Mouse (Mus musculus) forebrain, embryonic 13.5 days (tissue): ENCODE measurements at regions not wholly inside any gene's neighbourhood (a gene's known extent, or its start where the extent isn't known, plus 50 kb on each side); places are given as distances from the start of the nearest gene placed in this dataset.

ENCODE experiments used
- ATAC-seq: fragments of 200-750 bp; cut with Nextera tagmentation; 2 replicates; pipeline ENCODE4 v1.8.0; 2017
- H3K27ac ChIP-seq: fragments of 300-500 bp; sonication (generic); 2 replicates; pipeline ENCODE4 v1.5.1; 2015; ENCODE audit warnings: inconsistent platforms, mild to moderate bottlenecking, moderate library complexity
- H3K27me3 ChIP-seq: fragments of 300-500 bp; sonication (generic); 2 replicates; pipeline ENCODE4 v1.6.1; 2015; ENCODE audit warnings: mild to moderate bottlenecking, inconsistent platforms
- H3K36me3 ChIP-seq: fragments of 300-500 bp; sonication (generic); 2 replicates; pipeline ENCODE4 v1.6.1; 2015; ENCODE audit warnings: mild to moderate bottlenecking, inconsistent platforms; ENCODE audit not compliant: poor library complexity, severe bottlenecking
- H3K4me1 ChIP-seq: fragments of 300-500 bp; sonication (generic); 2 replicates; pipeline ENCODE4 v1.6.1; 2015; ENCODE audit warnings: inconsistent platforms
- H3K4me2 ChIP-seq: fragments of 300-500 bp; sonication (generic); 2 replicates; pipeline ENCODE4 v1.6.1; 2015; ENCODE audit warnings: inconsistent platforms, mild to moderate bottlenecking, moderate library complexity
- H3K4me3 ChIP-seq: fragments of 300-500 bp; sonication (generic); 2 replicates; pipeline ENCODE4 v1.5.1; 2015; ENCODE audit warnings: mild to moderate bottlenecking, inconsistent platforms
- H3K9ac ChIP-seq: fragments of 300-500 bp; sonication (generic); 2 replicates; pipeline ENCODE4 v1.6.1; 2015; ENCODE audit warnings: mild to moderate bottlenecking, inconsistent platforms
- H3K9me3 ChIP-seq: fragments of 300-500 bp; sonication (generic); replicated peaks from 2 replicates; pipeline ENCODE4 v1.6.1; 2016; ENCODE audit warnings: inconsistent platforms
- WGBS: fragments of 180-500 bp; shearing (Covaris S2); methylation state at CpG from one replicate; pipeline ENCODE4 v1.1.7; 2015; 5-methylcytosine and 5-hydroxymethylcytosine counted together

GRCm38 (mm10) chr13:39347761-39348160 lies 387.1 kb upstream of the Slc35b3 start:
- Histone ChIP-seq H3K4me1 (no peaks in the 10 kb centered on the region), H3K4me3 (no peak overlapping the region), H3K27me3 (no peaks in the 10 kb centered on the region), H3K4me2 (no peak overlapping the region), H3K9me3 (no peaks in the 10 kb centered on the region), H3K36me3 (no peaks in the 10 kb centered on the region), H3K27ac (no peak overlapping the region), H3K9ac (no peak overlapping the region)
- 73% methylated on average over 6 of the region's 6 CpGs for WGBS
- ATAC-seq: no peak

- ATAC-seq: no peak
- 74% methylated on average over 7 of the region's 7 CpGs for WGBS
- H3K27me3 ChIP-seq: no peaks in the 10 kb centered on the region
Observed at GRCm38 (mm10) chr13:39334874-39335273, 374.2 kb upstream of the Slc35b3 start.

GRCm38 (mm10) chr13:39329794-39330193 lies 369.1 kb upstream of the Slc35b3 start:
- Histone ChIP-seq H3K4me2 (no peak overlapping the region), H3K9ac (no peak overlapping the region), H3K9me3 (no peaks in the 10 kb centered on the region), H3K4me1 (no peaks in the 10 kb centered on the region), H3K27me3 (no peaks in the 10 kb centered on the region), H3K4me3 (no peak overlapping the region), H3K27ac (no peak overlapping the region), H3K36me3 (no peaks in the 10 kb centered on the region)
- 90% methylated on average over 3 of the region's 3 CpGs for WGBS
- ATAC-seq: no peak

More at GRCm38 (mm10) chr13:39334874-39335273, 374.2 kb upstream of the Slc35b3 start:
- no peak overlapping the region for H3K4me2 ChIP-seq
- H3K9ac ChIP-seq: no peak overlapping the region
- H3K27ac ChIP-seq: no peak overlapping the region
- H3K36me3 ChIP-seq: no peaks in the 10 kb centered on the region
- H3K9me3 ChIP-seq: no peaks in the 10 kb centered on the region
- no peak overlapping the region for H3K4me3 ChIP-seq
- no peaks in the 10 kb centered on the region for H3K4me1 ChIP-seq

- Histone ChIP-seq H3K36me3 (no peaks in the 10 kb centered on the region), H3K4me2 (no peak overlapping the region), H3K4me3 (no peak overlapping the region), H3K9ac (no peak overlapping the region), H3K9me3 (no peaks in the 10 kb centered on the region), H3K27ac (no peak overlapping the region), H3K27me3 (no peaks in the 10 kb centered on the region), H3K4me1 (no peaks in the 10 kb centered on the region)
- WGBS: 90% methylated on average over 8 of the region's 8 CpGs
- no peak for ATAC-seq
Observed at GRCm38 (mm10) chr13:39326176-39326575, 365.5 kb upstream of the Slc35b3 start.

- no peak overlapping the region for H3K4me3 ChIP-seq
- no peaks in the 10 kb centered on the region for H3K36me3 ChIP-seq
Observed at GRCm38 (mm10) chr13:39321111-39321510, 360.4 kb upstream of the Slc35b3 start.

GRCm38 (mm10) chr13:39309758-39310157 lies 349.1 kb upstream of the Slc35b3 start:
- Histone ChIP-seq H3K36me3 (no peaks in the 10 kb centered on the region), H3K9me3 (no peaks in the 10 kb centered on the region), H3K27ac (no peak overlapping the region), H3K4me1 (peaks cover 13% of the 10 kb centered on the region), H3K9ac (no peak overlapping the region), H3K4me2 (no peak overlapping the region), H3K27me3 (no peaks in the 10 kb centered on the region), H3K4me3 (no peak overlapping the region)
- no peak for ATAC-seq
- 94% methylated on average over 5 of the region's 5 CpGs for WGBS

More at GRCm38 (mm10) chr13:39321111-39321510, 360.4 kb upstream of the Slc35b3 start:
- no peaks in the 10 kb centered on the region for H3K4me1 ChIP-seq
- no peaks in the 10 kb centered on the region for H3K9me3 ChIP-seq
- no peak overlapping the region for H3K9ac ChIP-seq
- H3K27ac ChIP-seq: no peak overlapping the region
- WGBS: 95% methylated on average over 3 of the region's 3 CpGs
- no peaks in the 10 kb centered on the region for H3K27me3 ChIP-seq
- no peak overlapping the region for H3K4me2 ChIP-seq
- no peak for ATAC-seq

GRCm38 (mm10) chr13:39307845-39308244 lies 347.2 kb upstream of the Slc35b3 start:
- no peak overlapping the region for H3K4me2 ChIP-seq
- no peak overlapping the region for H3K4me3 ChIP-seq
- H3K9ac ChIP-seq: no peak overlapping the region
- H3K27ac ChIP-seq: no peak overlapping the region
- peaks cover 13% of the 10 kb centered on the region for H3K4me1 ChIP-seq
- 90% methylated on average over 9 of the region's 9 CpGs for WGBS
- H3K9me3 ChIP-seq: no peaks in the 10 kb centered on the region
- no peaks in the 10 kb centered on the region for H3K36me3 ChIP-seq
- H3K27me3 ChIP-seq: no peaks in the 10 kb centered on the region
- ATAC-seq: no peak

- Histone ChIP-seq H3K4me1 (peaks cover 13% of the 10 kb centered on the region), H3K36me3 (no peaks in the 10 kb centered on the region), H3K27ac (no peak overlapping the region), H3K9me3 (no peaks in the 10 kb centered on the region), H3K4me3 (no peak overlapping the region), H3K9ac (no peak overlapping the region), H3K4me2 (no peak overlapping the region), H3K27me3 (no peaks in the 10 kb centered on the region)
- no peak for ATAC-seq
- 91% methylated on average over 3 of the region's 3 CpGs for WGBS
Observed at GRCm38 (mm10) chr13:39306851-39307250, 346.2 kb upstream of the Slc35b3 start.

- Histone ChIP-seq H3K9ac (no peak overlapping the region), H3K4me3 (no peak overlapping the region), H3K27ac (no peak overlapping the region), H3K9me3 (no peaks in the 10 kb centered on the region), H3K4me2 (no peak overlapping the region), H3K4me1 (no peaks in the 10 kb centered on the region), H3K36me3 (no peaks in the 10 kb centered on the region), H3K27me3 (no peaks in the 10 kb centered on the region)
- 80% methylated on average over 6 of the region's 6 CpGs for WGBS
- ATAC-seq: no peak
Observed at GRCm38 (mm10) chr13:39297129-39297528, 336.5 kb upstream of the Slc35b3 start.

- no peak for ATAC-seq
- no peak overlapping the region for H3K27ac ChIP-seq
- no peaks in the 10 kb centered on the region for H3K27me3 ChIP-seq
- no peaks in the 10 kb centered on the region for H3K4me1 ChIP-seq
- no peak overlapping the region for H3K9ac ChIP-seq
- WGBS: 88% methylated on average over 5 of the region's 6 CpGs
- no peak overlapping the region for H3K4me2 ChIP-seq
- no peak overlapping the region for H3K4me3 ChIP-seq
- no peaks in the 10 kb centered on the region for H3K36me3 ChIP-seq
- no peaks in the 10 kb centered on the region for H3K9me3 ChIP-seq
Observed at GRCm38 (mm10) chr13:39290216-39290960, 329.7 kb upstream of the Slc35b3 start.

GRCm38 (mm10) chr13:39282272-39282671 lies 321.6 kb upstream of the Slc35b3 start:
- no peaks in the 10 kb centered on the region for H3K9me3 ChIP-seq
- H3K4me3 ChIP-seq: no peak overlapping the region
- no peaks in the 10 kb centered on the region for H3K4me1 ChIP-seq
- H3K9ac ChIP-seq: no peak overlapping the region
- H3K4me2 ChIP-seq: no peak overlapping the region
- no peaks in the 10 kb centered on the region for H3K27me3 ChIP-seq
- WGBS: 98% methylated on average over 2 of the region's 2 CpGs
- ATAC-seq: no peak
- no peak overlapping the region for H3K27ac ChIP-seq
- no peaks in the 10 kb centered on the region for H3K36me3 ChIP-seq

- no peak overlapping the region for H3K4me3 ChIP-seq
- ATAC-seq: no peak
- H3K9me3 ChIP-seq: no peaks in the 10 kb centered on the region
- no peak overlapping the region for H3K4me2 ChIP-seq
- H3K27me3 ChIP-seq: no peaks in the 10 kb centered on the region
- H3K4me1 ChIP-seq: no peaks in the 10 kb centered on the region
- no peaks in the 10 kb centered on the region for H3K36me3 ChIP-seq
- no peak overlapping the region for H3K27ac ChIP-seq
- WGBS: 96% methylated on average over 1 of the region's 1 CpGs
- no peak overlapping the region for H3K9ac ChIP-seq
Observed at GRCm38 (mm10) chr13:39278101-39278500, 317.4 kb upstream of the Slc35b3 start.

GRCm38 (mm10) chr13:39266024-39266423 lies 305.3 kb upstream of the Slc35b3 start:
- Histone ChIP-seq H3K27ac (no peak overlapping the region), H3K36me3 (no peaks in the 10 kb centered on the region), H3K27me3 (no peaks in the 10 kb centered on the region), H3K4me2 (no peak overlapping the region), H3K4me3 (no peak overlapping the region), H3K4me1 (no peaks in the 10 kb centered on the region), H3K9ac (no peak overlapping the region), H3K9me3 (no peaks in the 10 kb centered on the region)
- no peak for ATAC-seq
- WGBS: 31% methylated on average over 5 of the region's 5 CpGs
